Mouse (Mus musculus): ENCODE data around the gene Dlst. TPM values are rescaled to one million over a fixed set of nuclear protein-coding genes. Genes with fewer than 3 reads are reported as not detected.

The Dlst gene
- polyA plus RNA-seq, 1 experiment from 2014 or later = 63.2 TPM

DNA sequence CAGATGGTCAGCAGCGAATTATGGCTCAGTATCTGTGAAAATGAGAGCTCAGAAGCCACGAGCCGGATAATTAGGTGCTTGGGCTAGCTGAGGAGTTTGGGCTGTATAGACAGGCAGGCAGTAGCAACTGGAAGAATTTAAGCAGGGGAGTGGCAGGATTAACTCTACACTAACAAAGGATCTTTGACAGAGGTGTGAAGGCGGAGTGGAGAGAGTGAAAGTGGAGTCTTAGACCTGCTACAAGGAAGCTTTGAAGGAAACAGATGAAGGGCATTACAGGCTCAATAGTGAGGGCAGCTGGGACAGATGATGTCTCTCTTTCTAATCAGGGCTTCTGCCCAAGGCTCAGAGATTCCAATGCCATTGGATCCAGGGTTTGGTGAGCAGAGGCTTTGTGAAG is 1.2 kb upstream of the Dlst start:
- Histone ChIP-seq H3K27ac (replicated peaks) (no peak overlapping the region), H3K9me3 (ENCODE audit: control insufficient read depth, low read length) (no peaks in the 10 kb centered on the region), H3K27me3 (ENCODE audit: control insufficient read depth, insufficient read depth, low read length) (no peaks in the 10 kb centered on the region), H3K4me2 (replicated peaks; ENCODE audit: low read depth) (no peak overlapping the region), H3K4me1 (replicated peaks; ENCODE audit: control insufficient read depth, insufficient read depth) (peaks cover 6% of the 10 kb centered on the region), H3K9ac (ENCODE audit: low read length) (no peak overlapping the region), H3K4me3 (ENCODE audit: low read depth, low read length) (no peak overlapping the region), H3K36me3 (ENCODE audit: control insufficient read depth, insufficient read depth, low read length) (no peaks in the 10 kb centered on the region)
- DNase-seq (ENCODE audit: low spot score) = no peak
- TF ChIP-seq EP300 (optimal IDR thresholded peaks at IDR 0.05) (no peak), CTCF (IDR thresholded peaks at IDR 0.05; ENCODE audit: low read depth) (no peak)
- ATAC-seq (ENCODE audit: low FRiP score, low TSS enrichment) = no peak
- WGBS = 43% methylated on average over 4 of the region's 4 CpGs

GRCm38 (mm10) chr12:85110011-85110697 is 479 bp upstream of the Dlst start:
- TF ChIP-seq EP300 (optimal IDR thresholded peaks at IDR 0.05) (no peak), CTCF (IDR thresholded peaks at IDR 0.05; ENCODE audit: low read depth) (no peak)
- H3K9me3 ChIP-seq (ENCODE audit: control insufficient read depth, low read length) = no peaks in the 10 kb centered on the region
- peak overlapping the region; percentile 85 for H3K4me2 ChIP-seq (replicated peaks; ENCODE audit: low read depth)
- peak overlapping the region; percentile 97 for H3K4me3 ChIP-seq (ENCODE audit: low read depth, low read length)
- ATAC-seq (ENCODE audit: low FRiP score, low TSS enrichment) = peak; percentile 12; the same call in 1 of the 2 replicates
- H3K27me3 ChIP-seq (ENCODE audit: control insufficient read depth, insufficient read depth, low read length) = no peaks in the 10 kb centered on the region
- DNase-seq (ENCODE audit: low spot score) = peak; percentile 27
- H3K27ac ChIP-seq (replicated peaks) = peak overlapping the region; percentile 92
- H3K4me1 ChIP-seq (replicated peaks; ENCODE audit: control insufficient read depth, insufficient read depth) = peaks cover 6% of the 10 kb centered on the region
- 8% methylated on average over 18 of the region's 18 CpGs for WGBS
- H3K36me3 ChIP-seq (ENCODE audit: control insufficient read depth, insufficient read depth, low read length) = peaks cover 3% of the 10 kb centered on the region; the same call in 1 of the 2 replicates
- H3K9ac ChIP-seq (ENCODE audit: low read length) = peak overlapping the region; percentile 95

DNA sequence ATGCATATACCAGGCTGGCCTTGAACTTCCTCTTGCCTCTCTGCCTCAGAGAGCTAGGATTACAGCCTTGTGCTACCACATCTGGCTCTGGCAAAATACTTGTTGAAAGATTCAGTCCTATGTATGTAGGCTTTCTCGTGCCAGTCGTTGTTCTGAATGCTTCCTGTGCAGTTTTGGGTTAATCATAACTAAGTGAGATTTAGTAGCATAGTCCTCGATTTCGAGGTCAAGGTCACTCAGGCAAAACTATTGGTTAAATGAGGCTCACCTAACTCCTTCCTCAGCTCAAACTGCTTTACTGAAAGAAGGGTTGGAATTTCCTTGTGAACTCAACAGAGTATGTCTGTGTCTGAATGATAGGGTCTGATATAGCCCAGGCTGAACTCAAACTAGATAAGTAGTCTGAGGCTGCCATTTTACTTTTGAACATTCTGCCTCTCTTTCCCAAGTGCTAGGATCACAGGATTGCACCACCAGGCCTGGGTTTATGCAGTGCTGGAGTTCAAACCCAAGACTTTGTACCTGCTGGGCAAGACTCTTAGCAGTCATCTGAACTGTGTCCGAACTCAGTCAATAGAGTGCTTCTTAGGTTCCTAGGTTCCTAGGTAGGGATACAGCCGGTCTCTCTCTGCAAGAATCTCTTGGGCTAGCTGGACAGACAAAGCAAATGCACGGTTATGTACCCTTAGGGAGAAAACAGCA is 2.1 kb downstream of the Dlst start:
- H3K4me3 ChIP-seq (ENCODE audit: low read depth, low read length) = no peak overlapping the region
- peaks cover 6% of the 10 kb centered on the region for H3K4me1 ChIP-seq (replicated peaks; ENCODE audit: control insufficient read depth, insufficient read depth)
- TF ChIP-seq EP300 (optimal IDR thresholded peaks at IDR 0.05) (no peak), CTCF (IDR thresholded peaks at IDR 0.05; ENCODE audit: low read depth) (no peak)
- no peak overlapping the region for H3K9ac ChIP-seq (ENCODE audit: low read length)
- no peaks in the 10 kb centered on the region for H3K9me3 ChIP-seq (ENCODE audit: control insufficient read depth, low read length)
- ATAC-seq (ENCODE audit: low FRiP score, low TSS enrichment) = no peak
- no peak overlapping the region for H3K27ac ChIP-seq (replicated peaks)
- H3K4me2 ChIP-seq (replicated peaks; ENCODE audit: low read depth) = no peak overlapping the region
- no peaks in the 10 kb centered on the region for H3K27me3 ChIP-seq (ENCODE audit: control insufficient read depth, insufficient read depth, low read length)
- DNase-seq (ENCODE audit: low spot score) = no peak
- WGBS = 81% methylated on average over 7 of the region's 7 CpGs
- peaks cover 3% of the 10 kb centered on the region; the same call in 1 of the 2 replicates for H3K36me3 ChIP-seq (ENCODE audit: control insufficient read depth, insufficient read depth, low read length)

DNA sequence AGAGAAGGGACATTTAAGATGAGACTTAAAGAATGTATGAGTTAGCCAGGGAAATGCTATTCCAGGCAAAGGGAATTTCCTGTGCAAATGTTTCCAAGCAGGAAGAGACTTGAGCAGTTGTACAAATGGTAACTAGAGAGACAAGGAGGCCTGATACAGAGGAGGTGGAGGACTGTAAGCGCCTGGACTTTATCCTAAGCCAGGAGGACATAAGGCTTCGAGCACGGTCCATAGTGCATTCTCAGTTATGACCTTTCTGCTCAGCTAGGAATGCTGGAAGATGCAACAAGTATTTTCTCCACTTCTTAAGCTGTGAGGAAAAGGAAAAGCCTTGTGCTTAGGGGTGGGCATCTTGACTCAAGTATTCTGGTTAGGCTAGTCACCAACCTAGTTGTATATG is 2.7 kb downstream of the Dlst start:
- no peaks in the 10 kb centered on the region for H3K27me3 ChIP-seq (ENCODE audit: control insufficient read depth, insufficient read depth, low read length)
- H3K27ac ChIP-seq (replicated peaks) = no peak overlapping the region
- no peak overlapping the region for H3K4me3 ChIP-seq (ENCODE audit: low read depth, low read length)
- no peak for TF ChIP-seq CTCF (IDR thresholded peaks at IDR 0.05; ENCODE audit: low read depth)
- no peak for TF ChIP-seq EP300 (optimal IDR thresholded peaks at IDR 0.05)
- H3K4me2 ChIP-seq (replicated peaks; ENCODE audit: low read depth) = no peak overlapping the region
- peaks cover 6% of the 10 kb centered on the region for H3K4me1 ChIP-seq (replicated peaks; ENCODE audit: control insufficient read depth, insufficient read depth)
- DNase-seq (ENCODE audit: low spot score) = no peak
- no peaks in the 10 kb centered on the region for H3K9me3 ChIP-seq (ENCODE audit: control insufficient read depth, low read length)
- no peak overlapping the region for H3K9ac ChIP-seq (ENCODE audit: low read length)
- H3K36me3 ChIP-seq (ENCODE audit: control insufficient read depth, insufficient read depth, low read length) = peaks cover 3% of the 10 kb centered on the region; the same call in 1 of the 2 replicates
- 80% methylated on average over 3 of the region's 3 CpGs for WGBS
- ATAC-seq (ENCODE audit: low FRiP score, low TSS enrichment) = no peak

GRCm38 (mm10) chr12:85113917-85114316 is 3.3 kb downstream of the Dlst start:
- peaks cover 3% of the 10 kb centered on the region; the same call in 1 of the 2 replicates for H3K36me3 ChIP-seq (ENCODE audit: control insufficient read depth, insufficient read depth, low read length)
- WGBS = 92% methylated on average over 3 of the region's 3 CpGs
- no peak overlapping the region for H3K9ac ChIP-seq (ENCODE audit: low read length)
- H3K27ac ChIP-seq (replicated peaks) = no peak overlapping the region
- H3K4me1 ChIP-seq (replicated peaks; ENCODE audit: control insufficient read depth, insufficient read depth) = peaks cover 6% of the 10 kb centered on the region
- H3K4me3 ChIP-seq (ENCODE audit: low read depth, low read length) = no peak overlapping the region
- H3K27me3 ChIP-seq (ENCODE audit: control insufficient read depth, insufficient read depth, low read length) = no peaks in the 10 kb centered on the region
- no peaks in the 10 kb centered on the region for H3K9me3 ChIP-seq (ENCODE audit: control insufficient read depth, low read length)
- ATAC-seq (ENCODE audit: low FRiP score, low TSS enrichment) (no peak), DNase-seq (ENCODE audit: low spot score) (no peak)
- TF ChIP-seq EP300 (optimal IDR thresholded peaks at IDR 0.05) (no peak), CTCF (IDR thresholded peaks at IDR 0.05; ENCODE audit: low read depth) (no peak)
- H3K4me2 ChIP-seq (replicated peaks; ENCODE audit: low read depth) = no peak overlapping the region

- TF ChIP-seq CTCF (IDR thresholded peaks at IDR 0.05; ENCODE audit: low read depth) = no peak
- no peak for TF ChIP-seq EP300 (optimal IDR thresholded peaks at IDR 0.05)
- Histone ChIP-seq H3K9ac (ENCODE audit: low read length) (no peak overlapping the region), H3K4me2 (replicated peaks; ENCODE audit: low read depth) (no peak overlapping the region), H3K4me1 (replicated peaks; ENCODE audit: control insufficient read depth, insufficient read depth) (peaks cover 6% of the 10 kb centered on the region), H3K27ac (replicated peaks) (no peak overlapping the region), H3K27me3 (ENCODE audit: control insufficient read depth, insufficient read depth, low read length) (no peaks in the 10 kb centered on the region), H3K4me3 (ENCODE audit: low read depth, low read length) (no peak overlapping the region), H3K36me3 (ENCODE audit: control insufficient read depth, insufficient read depth, low read length) (peaks cover 6% of the 10 kb centered on the region; the same call in 1 of the 2 replicates), H3K9me3 (ENCODE audit: control insufficient read depth, low read length) (no peaks in the 10 kb centered on the region)
- DNase-seq (ENCODE audit: low spot score) = no peak
- WGBS = 56% methylated on average over 7 of the region's 7 CpGs
- no peak for ATAC-seq (ENCODE audit: low FRiP score, low TSS enrichment)
Observed at GRCm38 (mm10) chr12:85115678-85116077, 5.0 kb downstream of the Dlst start.
